Mouse (Mus musculus) gastrocnemius, adult 2 months (tissue): ENCODE results near the gene Nsg2. TPM values are rescaled to one million over a fixed set of nuclear protein-coding genes. Genes with fewer than 3 reads are reported as not detected.

Experiments
- DNase-seq: peaks from one replicate; pipeline ENCODE4 v3.0.0; 2022
- H3K27ac ChIP-seq: fragments of 200-600 bp; 2 replicates; pipeline ENCODE4 v1.8.1; 2022; ENCODE audit warnings: mild to moderate bottlenecking
- H3K4me3 ChIP-seq: fragments of 200-600 bp; 2 replicates; pipeline ENCODE4 v1.8.1; 2022; ENCODE audit warnings: mild to moderate bottlenecking, moderate library complexity
- CTCF ChIP-seq: fragments of 200-600 bp; IDR thresholded peaks from 2 replicates; pipeline ENCODE4 v1.8.1; 2022; ENCODE audit warnings: antibody characterized with exemption, mild to moderate bottlenecking, moderate library complexity
- intact Hi-C: fragments of 180-260 bp; cut with DNase I; formaldehyde crosslinking; loops from one replicate; pipeline ENCODE4 v1.15.1; 2025
- total RNA-seq, 2 experiments: library from RNA; stranded (reverse); gene quantifications; 2 replicates each; pipeline ENCODE4 v1.2.3; 2021

The Nsg2 gene
- total RNA-seq, 2 experiments from 2014 or later = not detected

DNA sequence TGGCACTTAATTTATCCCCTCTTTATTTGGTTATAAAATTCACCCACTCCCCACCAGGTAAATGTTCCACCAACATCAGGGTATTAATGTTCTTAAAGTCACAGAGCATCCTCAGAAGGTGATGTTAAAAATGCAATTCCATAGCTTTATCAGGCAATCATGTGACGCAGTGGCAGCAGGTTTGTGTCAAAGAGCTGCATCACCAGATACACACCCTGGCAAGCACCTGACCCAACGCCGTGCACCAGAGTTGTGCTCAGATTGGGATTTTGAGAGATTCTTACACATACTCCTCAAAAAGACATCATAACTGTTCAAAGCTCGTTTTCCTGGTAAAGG lies 106.4 kb downstream of the Nsg2 start:
- H3K27ac ChIP-seq = no peak overlapping the region
- no peak overlapping the region for H3K4me3 ChIP-seq
- DNase-seq = no peak
- intact Hi-C loops = no loop called here
- no peak for TF ChIP-seq CTCF

GRCm38 (mm10) chr11:32108441-32108840 lies 108.2 kb downstream of the Nsg2 start:
- no peak for DNase-seq
- no peak for TF ChIP-seq CTCF
- intact Hi-C loops = no loop called here
- Histone ChIP-seq H3K27ac (no peak overlapping the region), H3K4me3 (no peak overlapping the region)

Other genes starting within 250 kb of the Nsg2 start
- 100 to 1,000 TPM in 1 of 2 experiments, 10 to 100 TPM in 1; 95.0 to 120 TPM for gene Cpeb4, start 128.3 kb upstream of the Nsg2 start, total RNA-seq
- gene 4930524B15Rik, start 34.9 kb upstream of the Nsg2 start, total RNA-seq = not detected
- gene Il9r, start 199.8 kb downstream of the Nsg2 start, total RNA-seq = not detected
- 1 to 10 TPM; 9.5 to 9.7 TPM for gene Snrnp25, start 205.0 kb downstream of the Nsg2 start, total RNA-seq
- gene Rhbdf1, start 221.8 kb downstream of the Nsg2 start, total RNA-seq = 10 to 100 TPM; 17.9 to 19.9 TPM
- gene Mpg, start 226.0 kb downstream of the Nsg2 start, total RNA-seq = 1 to 10 TPM; 3.1 to 5.3 TPM